Comparison of ENCODE assay signal across 21 mouse cellular contexts in the genomic region with DNA sequence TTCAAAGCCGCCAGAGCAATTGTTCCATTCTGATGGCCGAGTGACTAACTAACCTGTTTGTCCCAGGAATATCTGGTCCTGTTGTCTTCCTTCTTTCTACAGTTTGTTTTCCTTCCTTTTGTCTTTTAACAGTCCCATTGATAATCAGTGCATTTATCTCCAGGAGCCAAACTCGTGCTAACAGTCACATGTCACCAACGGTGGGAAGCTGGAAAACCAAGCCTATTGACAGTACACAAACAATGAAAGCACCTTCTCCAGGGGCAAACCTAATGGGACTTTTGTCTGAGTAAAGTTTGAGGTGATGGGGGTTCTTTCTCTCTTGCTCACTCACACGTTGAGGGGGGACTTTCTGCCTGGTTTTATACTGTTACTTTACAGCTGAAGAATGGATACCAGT. TPM values are rescaled to one million over a fixed set of nuclear protein-coding genes. Genes with fewer than 3 reads are reported as not detected.
DNase-seq lines count a peak whose midpoint lies in the region; ATAC-seq and TF ChIP-seq lines count a peak whose summit lies in the region.
"Had no signal": no experiment of that assay in that cellular context is flagged by ENCODE, and none has a peak within 500 bp of the region (broad histone marks: within the 10 kb centered on the region; RNA-seq: fewer than 3 reads in every experiment).

No protein-coding gene starts in this region.

- no peak for TF ChIP-seq RAD21 in MEL (IDR thresholded peaks at IDR 0.05; ENCODE audit: low read depth, low read length)

- H3K27ac ChIP-seq in layer of hippocampus, adult 2 months = peak overlapping the region; percentile 87; the same call in 1 of the 2 replicates
- peak overlapping the region; percentile 69 for H3K27ac ChIP-seq in MEL (ENCODE audit: control insufficient read depth, low read depth, low read length)
- H3K27ac ChIP-seq in intestine, embryonic 16.5 days (ENCODE audit: low read length) = peak overlapping the region; percentile 81
- H3K27ac ChIP-seq in liver, embryonic 15.5 days (replicated peaks) = peak overlapping the region; percentile 84
- H3K27ac ChIP-seq: embryonic facial prominence, embryonic 12.5 days; forebrain, embryonic 13.5 days; hindbrain, postnatal 0 days; left cerebral cortex, adult 2 months; limb, embryonic 12.5 days; macrophage; midbrain, embryonic 10.5 days had no signal

- ATAC-seq in intestine, embryonic 16.5 days = no peak
- ATAC-seq in liver, embryonic 15.5 days (ENCODE audit: insufficient read depth) = no peak
- ATAC-seq: forebrain, embryonic 13.5 days; hindbrain, postnatal 0 days had no signal

- no peaks in the 10 kb centered on the region for H3K9me3 ChIP-seq in MEL (replicated peaks; ENCODE audit: insufficient read depth, low read length)
- no peaks in the 10 kb centered on the region for H3K9me3 ChIP-seq in intestine, embryonic 16.5 days (ENCODE audit: control insufficient read depth, low read length)
- no peaks in the 10 kb centered on the region for H3K9me3 ChIP-seq in liver, embryonic 15.5 days (replicated peaks)
- H3K9me3 ChIP-seq: embryonic facial prominence, embryonic 12.5 days; forebrain, embryonic 13.5 days; limb, embryonic 12.5 days; midbrain, embryonic 10.5 days had no signal

- TF ChIP-seq CTCF in layer of hippocampus, adult 2 months (conservative IDR thresholded peaks at IDR 0.05) = no peak
- TF ChIP-seq CTCF in MEL (IDR thresholded peaks at IDR 0.05 in 2 of 3, conservative IDR thresholded peaks at IDR 0.05 in 1 of 3; ENCODE audit: control insufficient read depth in 1 of 3, insufficient read depth in 1 of 3, low read depth in 2 of 3, low read length in 3 of 3, poor library complexity in 1 of 3, severe bottlenecking in 1 of 3) = no peak

- H3K9ac ChIP-seq in MEL (ENCODE audit: control insufficient read depth, low read depth, low read length, poor library complexity, severe bottlenecking) = peak overlapping the region; percentile 4
- H3K9ac ChIP-seq in intestine, embryonic 16.5 days (ENCODE audit: low read depth, low read length) = no peak overlapping the region
- no peak overlapping the region for H3K9ac ChIP-seq in liver, embryonic 15.5 days
- H3K9ac ChIP-seq: embryonic facial prominence, embryonic 12.5 days; forebrain, embryonic 13.5 days; limb, embryonic 12.5 days had no signal

- H3K4me1 ChIP-seq in MEL (ENCODE audit: control insufficient read depth in 1 of 2, insufficient read depth in 2 of 2, low read length in 2 of 2) = peaks cover 57 to 76% of the 10 kb centered on the region in 2 experiments
- peaks cover 43% of the 10 kb centered on the region for H3K4me1 ChIP-seq in intestine, embryonic 16.5 days (ENCODE audit: control insufficient read depth, insufficient read depth, low read length)
- peaks cover 91% of the 10 kb centered on the region for H3K4me1 ChIP-seq in liver, embryonic 15.5 days (replicated peaks)

- no peak for DNase-seq in layer of hippocampus, adult 2 months (ENCODE audit: low spot score in 2 of 2)
- no peak for DNase-seq in layer of hippocampus, postnatal 14 days (ENCODE audit: low spot score in 2 of 2)
- DNase-seq in MEL (ENCODE audit: low read depth, low spot score) = no peak
- DNase-seq in right cerebral cortex, postnatal 14 days = no peak
- DNase-seq in kidney, adult 8-10 months = no peak
- DNase-seq in left cerebral cortex, adult 8-10 months (ENCODE audit: low spot score in 2 of 2) = no peak
- DNase-seq: adrenal gland, adult 8-10 months; cerebellum, adult 9-11 months; gastrocnemius, postnatal 14 days; heart, postnatal 36 days; right cerebral cortex, adult 18-20 months had no signal

- H3K4me2 ChIP-seq in intestine, embryonic 16.5 days (ENCODE audit: low read depth, low read length) = no peak overlapping the region
- peak overlapping the region; percentile 18; the same call in 1 of the 2 replicates for H3K4me2 ChIP-seq in liver, embryonic 15.5 days
- H3K4me2 ChIP-seq: embryonic facial prominence, embryonic 12.5 days; forebrain, embryonic 13.5 days; limb, embryonic 12.5 days had no signal

- no peak overlapping the region for H3K4me3 ChIP-seq in layer of hippocampus, adult 2 months
- no peak overlapping the region for H3K4me3 ChIP-seq in MEL (ENCODE audit: control insufficient read depth in 1 of 2, insufficient read depth in 1 of 2, low read depth in 2 of 2, low read length in 2 of 2)
- H3K4me3 ChIP-seq in intestine, embryonic 16.5 days (ENCODE audit: low read length) = no peak overlapping the region
- H3K4me3 ChIP-seq in liver, embryonic 15.5 days (replicated peaks) = no peak overlapping the region
- H3K4me3 ChIP-seq: embryonic facial prominence, embryonic 12.5 days; erythroblast, embryonic 14.5 days; forebrain, embryonic 13.5 days; left cerebral cortex, adult 2 months; limb, embryonic 12.5 days; midbrain, embryonic 10.5 days had no signal

- H3K36me3 ChIP-seq in MEL (ENCODE audit: control insufficient read depth in 1 of 2, insufficient read depth in 2 of 2, low read length in 2 of 2) = peaks cover 0 to 78% of the 10 kb centered on the region in 2 experiments; a peak in 2 of 4 replicates
- no peaks in the 10 kb centered on the region for H3K36me3 ChIP-seq in intestine, embryonic 16.5 days (ENCODE audit: control insufficient read depth, insufficient read depth, low read length)
- H3K36me3 ChIP-seq in liver, embryonic 15.5 days (replicated peaks) = no peaks in the 10 kb centered on the region
- H3K36me3 ChIP-seq: embryonic facial prominence, embryonic 12.5 days; limb, embryonic 12.5 days; midbrain, embryonic 10.5 days had no signal

- peak in 1 of 2 experiments; percentile 64; a peak in 1 of 4 replicates for TF ChIP-seq EP300 in MEL (IDR thresholded peaks at IDR 0.05; ENCODE audit: low read depth in 1 of 2, low read length in 2 of 2)

- no peaks in the 10 kb centered on the region for H3K79me2 ChIP-seq in MEL (ENCODE audit: control insufficient read depth, insufficient read depth, low read length, poor library complexity)

- no peak for TF ChIP-seq POLR2A in MEL (IDR thresholded peaks at IDR 0.05; ENCODE audit: control insufficient read depth in 1 of 2, insufficient read depth in 1 of 2, low read depth in 1 of 2, low read length in 2 of 2, poor library complexity in 1 of 2)

- no peaks in the 10 kb centered on the region for H3K27me3 ChIP-seq in MEL (ENCODE audit: control insufficient read depth in 1 of 2, insufficient read depth in 2 of 2, low read length in 2 of 2)
- no peaks in the 10 kb centered on the region for H3K27me3 ChIP-seq in intestine, embryonic 16.5 days (replicated peaks; ENCODE audit: control insufficient read depth, insufficient read depth, low read length)
- no peaks in the 10 kb centered on the region for H3K27me3 ChIP-seq in liver, embryonic 15.5 days
- H3K27me3 ChIP-seq: embryonic facial prominence, embryonic 12.5 days; forebrain, embryonic 13.5 days; limb, embryonic 12.5 days had no signal

- WGBS in intestine, embryonic 16.5 days = 57% methylated on average over 5 of the region's 5 CpGs
- WGBS in liver, embryonic 15.5 days (ENCODE audit: insufficient replicate concordance) = 35% methylated on average over 5 of the region's 5 CpGs

TF ChIP-seq in MEL, 35 proteins besides CTCF, POLR2A, EP300 and RAD21:
- peak; percentile 54; the same call in 1 of the 2 replicates for TF ChIP-seq ETS1 (IDR thresholded peaks at IDR 0.05; ENCODE audit: low read depth, low read length)
- TF ChIP-seq CHD1 (IDR thresholded peaks at IDR 0.05; ENCODE audit: low read depth, low read length) = peak; percentile 64
- TF ChIP-seq UBTF (IDR thresholded peaks at IDR 0.05; ENCODE audit: borderline replicate concordance, insufficient read depth, low read depth, low read length) = no peak
- no peak for TF ChIP-seq NRF1 (IDR thresholded peaks at IDR 0.05; ENCODE audit: insufficient read depth, low read depth, low read length, poor library complexity, severe bottlenecking)
- TF ChIP-seq MYB (IDR thresholded peaks at IDR 0.05; ENCODE audit: low read depth, low read length) = peak; percentile 49; the same call in 1 of the 2 replicates
- TF ChIP-seq ELF1 (IDR thresholded peaks at IDR 0.05; ENCODE audit: low read depth, low read length) = no peak
- no peak for TF ChIP-seq MAZ (IDR thresholded peaks at IDR 0.05; ENCODE audit: low read depth, low read length)
- peak; percentile 76 for TF ChIP-seq USF1 (IDR thresholded peaks at IDR 0.05; ENCODE audit: low read depth, low read length)
- peak; percentile 86 for TF ChIP-seq BHLHE40 (IDR thresholded peaks at IDR 0.05; ENCODE audit: borderline replicate concordance, low read depth, low read length)
- peak; percentile 18; the same call in 1 of the 2 replicates for TF ChIP-seq TCF12 (IDR thresholded peaks at IDR 0.05; ENCODE audit: low read depth, low read length)
TF ChIP-seq in MEL: peak in this region for 6.

RNA-seq across cellular contexts. Expression of gene Pdcd4, which starts 1.8 kb away (rescaled TPM):
- 100 to 1,000 TPM; 118 to 119 TPM for total RNA-seq in layer of hippocampus, adult 2 months (2021)
- total RNA-seq in layer of hippocampus, postnatal 14 days (2021) = 100 to 1,000 TPM; 121 TPM
- total RNA-seq in MEL (2012; rRNA removed) = 19.7 and 30.0 TPM in 2 replicates
- polyA plus RNA-seq in MEL (2012; ENCODE audit: insufficient read depth in 1 of 2, insufficient read length in 2 of 2, low read depth in 1 of 2, low replicate concordance in 2 of 2, missing spikeins in 1 of 2) = 10 to 100 TPM in 1 of 2 experiments, not detected in 1; 37.6 TPM
- 65.7 and 72.7 TPM in 2 replicates for polyA plus RNA-seq in intestine, embryonic 16.5 days (2015; fragmentation: Nextera tagmentation; extraction: Ambion mirVana)
- 16.0 and 17.8 TPM in 2 replicates for polyA plus RNA-seq in liver, embryonic 15.5 days (2015; fragmentation: Nextera tagmentation; extraction: Ambion mirVana)
- total RNA-seq in left cerebral cortex, adult 8-10 months (2022) = 100 to 1,000 TPM in 2 of 4 experiments, 10 to 100 TPM in 2; 95.8 to 102 (median 98.8) TPM

RNA-seq across cellular contexts. Expression of gene Shoc2, which starts 53.8 kb away (rescaled TPM):
- total RNA-seq in layer of hippocampus, adult 2 months (2021) = 10 to 100 TPM; 50.1 to 50.3 TPM
- 10 to 100 TPM; 45.6 to 46.8 TPM for total RNA-seq in layer of hippocampus, postnatal 14 days (2021)
- 33.4 and 37.0 TPM in 2 replicates for total RNA-seq in MEL (2012; rRNA removed)
- 10 to 100 TPM in 1 of 2 experiments, not detected in 1; 55.6 TPM for polyA plus RNA-seq in MEL (2012; ENCODE audit: insufficient read depth in 1 of 2, insufficient read length in 2 of 2, low read depth in 1 of 2, low replicate concordance in 2 of 2, missing spikeins in 1 of 2)
- polyA plus RNA-seq in intestine, embryonic 16.5 days (2015; fragmentation: Nextera tagmentation; extraction: Ambion mirVana) = 35.8 and 36.1 TPM in 2 replicates
- 15.3 and 16.0 TPM in 2 replicates for polyA plus RNA-seq in liver, embryonic 15.5 days (2015; fragmentation: Nextera tagmentation; extraction: Ambion mirVana)
- 10 to 100 TPM; 54.0 to 59.6 (median 58.1) TPM for total RNA-seq in left cerebral cortex, adult 8-10 months (2022)

RNA-seq across cellular contexts. Expression of gene Bbip1, which starts 54.2 kb away (rescaled TPM):
- 10 to 100 TPM; 52.6 to 52.7 TPM for total RNA-seq in layer of hippocampus, adult 2 months (2021)
- total RNA-seq in layer of hippocampus, postnatal 14 days (2021) = 10 to 100 TPM; 66.0 to 74.4 TPM
- 71.3 and 81.9 TPM in 2 replicates for total RNA-seq in MEL (2012; rRNA removed)
- 10 to 100 TPM in 1 of 2 experiments, not detected in 1; 75.9 TPM for polyA plus RNA-seq in MEL (2012; ENCODE audit: insufficient read depth in 1 of 2, insufficient read length in 2 of 2, low read depth in 1 of 2, low replicate concordance in 2 of 2, missing spikeins in 1 of 2)
- polyA plus RNA-seq in intestine, embryonic 16.5 days (2015; fragmentation: Nextera tagmentation; extraction: Ambion mirVana) = 65.8 and 74.1 TPM in 2 replicates
- 37.4 and 37.6 TPM in 2 replicates for polyA plus RNA-seq in liver, embryonic 15.5 days (2015; fragmentation: Nextera tagmentation; extraction: Ambion mirVana)
- total RNA-seq in left cerebral cortex, adult 8-10 months (2022) = 10 to 100 TPM; 39.9 to 52.1 (median 45.4) TPM
